Mouse (Mus musculus) adrenal gland, postnatal 10 days (tissue): Measurements from ENCODE around the gene Cd200r3. TPM values are rescaled to one million over a fixed set of nuclear protein-coding genes. Genes with fewer than 3 reads are reported as not detected.

ENCODE experiments used
- DNase-seq: peaks from one replicate; pipeline ENCODE4 v3.0.0; 2021; ENCODE audit warnings: mixed read lengths
- long read RNA-seq, 2 experiments: library from polyadenylated mRNA; stranded (forward); transcript quantifications; one replicate each; pipeline ENCODE4 v2.0.0; 2021
- total RNA-seq, 2 experiments: library from RNA; stranded (reverse); gene quantifications; 2 replicates each; pipeline ENCODE4 v1.2.3; 2021

Cd200r3 gene
- under 1 TPM; 0.15 to 0.21 TPM for total RNA-seq
- long read RNA-seq, experiment 1, partial matches to known transcripts: 0 of 1 reads
- long read RNA-seq, experiment 1, other reads (novel, unspliced or antisense): 1 of 1 reads
- long read RNA-seq, experiment 2: 0 reads

DNA sequence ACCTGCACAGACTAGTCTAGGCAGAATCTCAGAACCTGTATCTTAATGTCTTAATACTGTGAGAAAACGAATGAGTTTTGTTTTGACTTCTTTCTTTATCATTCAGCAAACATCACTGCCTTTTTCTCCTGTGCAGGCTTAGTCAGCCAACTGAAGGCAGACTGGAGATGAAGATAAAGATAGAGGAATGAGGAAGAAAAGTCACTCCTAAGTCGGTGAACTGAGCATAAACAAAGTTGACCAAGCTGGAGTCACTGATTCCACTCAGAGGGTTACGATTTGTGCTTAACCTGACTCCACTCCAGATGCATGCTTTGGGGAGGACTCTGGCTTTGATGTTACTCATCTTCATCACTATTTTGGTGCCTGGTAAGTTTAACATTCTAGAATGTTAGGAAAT lies at the start of gene Cd200r3:
Gene Cd200r3 (plus strand): TSS at position 211 of the 400 bp plus-strand sequence.
- DNase-seq: no peak

DNA sequence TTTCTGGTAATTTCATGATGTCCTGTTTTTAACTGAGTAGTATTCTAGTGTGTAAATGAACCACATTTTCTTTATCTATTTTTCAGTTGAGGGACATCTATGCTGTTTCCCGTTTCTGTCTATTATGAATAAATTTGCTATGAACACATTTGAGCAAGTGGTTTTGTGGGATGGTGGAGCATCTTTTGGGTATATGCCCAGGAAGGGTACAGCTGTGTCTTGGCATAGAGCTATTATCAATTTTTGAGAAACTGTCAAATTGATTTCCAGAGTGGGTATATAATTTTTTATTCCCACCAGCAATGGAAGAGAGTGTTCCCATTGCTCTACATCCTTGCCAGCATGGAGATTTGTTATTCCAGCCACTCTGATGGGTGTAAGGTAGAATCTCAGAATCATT lies 11.5 kb upstream of the Cd200r3 start:
- DNase-seq: no peak

DNA sequence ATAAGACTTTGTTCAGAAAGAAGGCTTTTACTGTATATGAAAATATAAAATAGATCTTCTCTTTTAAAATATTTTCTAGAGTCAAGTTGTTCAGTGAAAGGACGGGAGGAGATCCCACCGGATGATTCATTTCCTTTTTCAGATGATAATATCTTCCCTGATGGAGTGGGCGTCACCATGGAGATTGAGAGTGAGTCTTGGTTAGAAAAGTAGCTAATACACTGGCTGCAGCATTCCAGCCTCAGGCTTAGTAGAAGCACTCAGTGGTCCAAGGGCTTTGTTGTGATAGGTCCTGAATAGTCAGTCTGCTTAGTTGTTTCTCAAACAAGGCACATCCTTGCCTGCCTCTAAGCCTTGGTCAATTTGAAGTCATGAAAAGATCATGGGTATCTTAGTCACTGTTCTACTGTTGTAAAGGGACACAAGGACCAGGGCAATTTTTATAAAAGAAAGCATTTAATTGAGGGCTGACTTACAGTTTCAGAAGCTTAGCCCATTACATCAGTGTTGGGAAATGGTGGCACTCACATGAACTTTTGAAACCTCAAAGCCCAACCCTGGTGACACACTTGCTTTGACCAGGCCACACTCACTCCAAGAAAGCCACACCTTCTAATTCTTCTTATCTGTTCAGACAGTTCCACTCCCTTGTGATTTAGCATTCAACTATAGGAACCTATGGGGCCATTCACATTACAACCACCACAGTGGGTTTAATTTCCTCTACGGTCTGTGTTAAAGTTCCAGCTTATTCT lies 8.1 kb downstream of the Cd200r3 start:
- no peak for DNase-seq

DNA sequence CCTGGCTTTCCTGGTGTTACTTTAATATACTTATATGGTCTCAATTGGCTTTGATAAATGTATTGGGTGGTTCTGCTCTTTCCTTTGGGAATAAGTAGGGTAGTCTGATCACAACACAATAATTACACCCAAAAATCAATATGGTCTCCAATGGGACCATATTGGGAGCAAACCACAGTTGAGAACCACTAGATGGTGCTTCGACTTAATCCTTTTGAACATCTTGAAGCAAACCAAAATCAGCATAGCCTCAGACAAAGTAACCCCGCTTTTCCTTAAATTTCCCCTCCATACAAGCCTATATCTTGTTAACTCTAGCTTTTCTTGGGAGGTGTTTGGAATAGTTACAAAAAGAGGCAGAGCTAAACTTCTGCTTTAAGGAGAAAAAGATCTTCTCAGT lies 18.8 kb downstream of the Cd200r3 start:
- no peak for DNase-seq

DNA sequence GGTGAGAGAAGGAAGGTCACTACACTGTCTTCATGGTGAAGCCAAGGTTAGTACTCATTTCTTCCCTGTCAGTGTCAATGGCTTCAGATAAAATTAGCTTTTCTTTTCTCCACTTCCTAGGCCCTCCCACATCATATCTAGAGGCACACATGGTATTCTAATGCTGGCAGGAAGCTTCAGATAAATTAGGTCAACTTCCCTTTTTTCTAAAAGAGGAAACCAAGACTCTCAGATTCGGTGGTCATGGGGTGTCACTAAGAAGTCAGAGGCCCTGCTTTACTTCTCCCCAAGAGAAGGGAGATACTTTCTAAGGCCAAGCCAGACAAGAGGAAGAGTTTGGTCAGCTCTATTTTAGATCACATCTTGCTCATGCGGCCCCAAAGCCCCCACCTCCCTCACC lies 19.3 kb downstream of the Cd200r3 start:
- DNase-seq: no peak

DNA sequence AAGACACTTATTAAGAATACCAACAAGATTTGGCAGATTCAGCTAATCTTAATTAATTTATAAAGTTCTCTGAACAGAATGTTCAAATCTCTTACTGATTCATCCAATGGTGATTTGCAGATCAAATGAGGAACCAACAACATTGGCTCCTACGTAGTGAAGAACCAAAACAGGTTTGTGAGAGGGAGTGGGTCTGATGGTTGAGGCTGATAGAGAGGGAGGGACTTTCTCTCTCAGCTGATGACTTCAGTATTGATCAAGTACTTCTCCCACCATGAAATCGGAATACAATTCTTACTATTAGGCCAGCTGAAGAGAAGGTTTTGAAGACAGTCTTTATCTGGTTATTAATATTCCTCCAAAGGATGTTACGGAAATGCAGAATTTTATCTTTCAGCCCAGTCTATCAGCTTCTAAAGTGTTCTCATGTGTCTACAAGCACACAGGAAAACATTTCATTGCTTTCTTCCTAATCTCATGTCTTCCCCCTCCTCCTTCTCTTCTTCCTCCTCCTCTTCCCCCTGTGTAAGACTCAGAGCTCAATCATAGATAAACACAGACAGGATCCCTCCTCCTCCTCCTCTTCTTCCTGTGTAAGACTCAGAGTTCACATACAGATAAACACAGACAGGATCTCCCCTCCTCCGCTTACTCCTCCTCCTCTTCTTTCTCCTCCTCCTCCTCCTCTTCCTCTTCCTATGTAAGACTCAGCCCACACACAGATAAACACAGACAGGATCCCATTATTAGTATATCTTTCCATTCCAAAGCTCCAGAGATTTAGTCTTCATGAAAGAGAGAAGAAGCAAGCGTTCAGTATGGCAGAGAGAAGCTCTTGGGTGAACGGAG lies 21.3 kb downstream of the Cd200r3 start:
- DNase-seq: no peak

DNA sequence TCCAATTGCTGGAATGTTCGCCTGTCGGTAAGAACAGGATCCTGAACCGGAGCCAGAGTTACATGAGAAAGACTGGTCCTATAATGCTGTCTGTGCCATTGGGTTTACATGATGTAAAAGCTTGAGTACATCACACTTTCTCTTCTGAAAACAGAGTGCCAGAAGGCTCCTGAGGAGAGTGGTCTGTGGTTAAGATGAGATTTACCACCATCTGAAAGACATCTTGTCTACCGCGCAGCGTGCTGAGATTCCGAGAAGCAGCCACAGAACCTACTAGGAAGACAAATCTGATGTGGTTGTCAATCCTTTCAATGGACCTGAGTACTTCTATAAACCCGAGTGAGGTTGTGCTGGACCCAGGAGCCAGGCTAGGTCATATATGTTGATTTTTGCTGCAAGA lies 21.9 kb downstream of the Cd200r3 start:
- no peak for DNase-seq

DNA sequence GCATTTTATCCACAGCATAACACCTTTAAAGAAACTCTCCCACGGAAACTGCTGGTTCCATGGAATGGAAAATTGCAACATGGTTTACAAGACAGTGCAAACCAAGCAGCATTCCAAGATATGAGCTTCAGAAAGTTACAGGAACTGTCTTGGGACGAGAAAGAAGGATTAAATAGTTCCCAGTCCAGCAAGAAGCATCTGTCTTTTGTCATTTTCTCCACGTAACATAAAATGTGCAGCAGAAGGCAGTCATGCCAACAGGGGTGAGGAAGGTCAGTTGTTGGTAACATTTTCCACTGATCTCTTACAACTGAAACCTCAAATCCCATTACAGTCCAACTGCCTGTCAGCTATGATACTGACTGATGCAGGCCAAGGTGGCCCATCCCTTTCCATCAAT lies 22.4 kb downstream of the Cd200r3 start:
- no peak for DNase-seq

DNA sequence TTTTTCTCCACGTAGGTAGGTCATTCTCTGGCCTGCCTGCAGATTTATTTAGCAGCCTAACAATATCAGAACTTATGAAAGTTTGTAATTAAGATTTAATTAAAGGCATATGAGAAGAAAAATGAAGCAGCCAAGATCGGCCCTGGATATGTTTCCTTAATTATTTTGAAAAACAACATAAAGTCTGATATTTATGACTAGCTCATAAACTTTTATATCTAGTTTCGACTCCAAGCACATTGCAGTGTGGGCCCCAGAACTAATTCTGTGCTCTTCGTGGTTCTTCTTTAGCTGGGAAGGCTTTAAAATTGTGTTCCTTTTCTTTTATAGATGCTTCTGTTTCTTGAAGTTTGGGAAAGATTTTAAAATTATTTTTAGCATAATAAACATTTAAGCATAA lies 23.4 kb downstream of the Cd200r3 start:
- DNase-seq: no peak

DNA sequence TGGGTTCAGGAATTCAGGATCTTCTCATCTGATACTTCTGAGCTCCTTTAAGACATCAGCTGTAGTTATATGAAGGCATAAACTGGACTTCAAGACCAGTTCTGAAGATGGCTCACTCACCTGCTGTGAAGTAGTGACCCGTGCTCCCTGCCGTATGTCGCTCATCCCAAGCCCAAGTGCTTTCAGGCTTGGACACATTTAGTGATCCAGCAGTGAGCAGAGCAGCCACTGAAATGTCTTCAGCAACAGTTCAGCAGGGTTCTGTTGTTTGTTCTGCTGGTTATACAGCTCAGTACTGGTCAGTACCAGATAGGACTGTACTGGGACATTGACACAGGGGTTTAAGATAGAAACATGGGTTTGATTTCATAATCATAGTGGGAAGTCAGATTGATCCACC lies 24.6 kb downstream of the Cd200r3 start:
- DNase-seq: no peak

DNA sequence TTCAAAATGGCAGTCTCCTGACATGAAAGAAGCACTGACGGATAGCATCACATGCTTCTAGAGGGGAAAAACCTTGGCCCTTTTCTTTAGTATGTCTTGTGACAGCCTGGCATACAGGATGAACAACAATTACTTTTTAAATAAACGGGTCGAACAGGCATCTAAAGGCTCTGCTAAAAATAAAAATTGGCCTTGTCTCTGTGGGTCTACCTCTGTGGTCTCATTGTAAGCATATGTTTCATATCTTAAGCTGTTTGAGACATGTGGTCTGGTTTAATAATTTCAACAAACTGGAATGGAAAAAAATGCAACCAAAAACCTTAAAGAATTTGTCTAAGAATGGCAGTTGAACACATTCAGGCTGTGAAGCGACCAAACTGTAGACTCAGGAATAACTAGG lies 27.4 kb downstream of the Cd200r3 start:
- no peak for DNase-seq

DNA sequence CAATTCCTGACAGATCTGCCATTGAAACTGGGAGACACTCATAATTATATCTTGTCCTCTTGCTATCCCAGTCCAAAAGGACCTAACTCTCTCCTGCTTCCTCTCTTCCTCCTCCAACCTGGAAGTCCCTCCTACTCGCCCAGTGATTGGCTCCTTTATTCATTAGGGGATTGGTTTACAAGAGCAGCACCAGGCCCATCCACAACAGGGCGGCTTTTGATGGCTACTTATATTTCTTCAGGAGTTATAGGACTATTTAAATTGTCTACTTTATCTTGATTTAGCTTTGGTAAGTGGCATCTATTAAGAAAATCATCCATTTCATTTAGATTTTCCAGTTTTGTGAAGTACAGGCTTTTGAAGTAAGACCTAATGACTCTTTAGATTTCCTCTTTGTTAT lies 30.6 kb downstream of the Cd200r3 start:
- DNase-seq: no peak

DNA sequence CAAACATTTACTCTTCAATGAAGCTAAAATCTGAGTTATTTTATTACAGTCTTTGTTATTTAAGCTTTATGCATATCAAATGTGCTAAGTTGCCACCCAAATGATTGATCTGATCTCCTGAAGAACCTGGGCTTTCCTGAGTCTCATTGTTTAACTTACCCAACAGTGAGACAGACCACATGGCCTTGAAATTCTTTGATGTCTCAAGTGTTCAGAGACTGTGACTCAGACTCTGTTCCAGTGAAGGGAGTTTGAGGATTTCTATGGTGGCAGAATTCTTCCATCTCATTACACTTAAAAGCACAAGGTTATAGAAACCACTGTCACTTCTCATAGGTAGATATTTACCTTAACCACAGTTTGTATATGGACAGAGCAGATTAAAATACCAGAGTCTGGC lies 32.6 kb downstream of the Cd200r3 start:
- no peak for DNase-seq

DNA sequence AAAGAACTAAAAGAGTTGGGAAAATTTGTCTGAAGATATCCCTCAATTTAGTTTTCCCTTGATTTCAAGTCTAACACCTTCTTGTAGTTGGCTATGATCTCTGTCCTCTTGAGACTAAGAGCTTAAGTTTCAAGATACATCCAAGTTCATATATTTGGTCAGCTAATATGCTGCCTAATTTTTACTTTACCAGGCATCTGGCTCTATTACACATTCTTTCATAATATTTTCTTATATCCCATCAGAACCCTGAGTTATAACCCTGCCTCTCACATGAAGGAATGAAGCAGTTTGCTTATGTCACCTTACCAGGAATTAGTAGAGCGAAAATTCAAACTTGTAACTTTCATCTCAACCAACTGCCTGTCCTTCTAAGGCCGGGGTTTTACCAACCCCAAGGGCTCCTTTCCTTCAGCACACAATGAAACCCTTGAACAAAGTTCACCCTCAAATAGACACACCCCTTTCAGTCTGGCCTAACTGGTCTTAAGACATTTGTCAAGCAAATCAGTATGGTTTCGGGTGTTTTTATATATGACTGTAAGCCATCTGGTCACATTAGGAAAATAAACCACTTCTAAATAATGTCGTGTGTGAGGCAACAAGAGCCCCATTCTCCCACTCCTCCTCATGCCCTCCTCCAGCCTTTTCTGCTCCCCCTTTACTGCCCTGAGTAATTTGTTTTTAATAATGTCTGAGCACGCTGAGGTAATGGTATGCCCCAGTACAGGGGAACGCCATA lies 33.6 kb downstream of the Cd200r3 start:
- DNase-seq: no peak

DNA sequence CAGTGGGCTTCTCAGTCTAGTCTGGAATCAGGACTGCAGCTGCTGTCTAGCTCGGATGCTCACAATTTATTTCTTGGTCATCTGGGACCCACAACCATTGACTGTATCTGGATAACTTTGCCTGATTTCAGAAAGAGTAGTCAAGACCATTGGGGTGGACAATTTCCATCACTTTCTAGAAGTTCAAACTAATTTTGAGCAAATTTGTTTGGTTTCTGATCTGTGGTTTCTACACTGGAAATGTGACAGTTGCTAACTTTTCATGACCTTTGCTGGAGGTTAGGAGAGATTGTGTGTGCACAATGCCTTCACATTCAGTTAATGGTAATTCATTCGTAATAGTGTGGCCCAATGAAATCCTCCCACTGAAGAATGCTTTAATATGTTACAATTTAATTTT lies 34.7 kb downstream of the Cd200r3 start:
- no peak for DNase-seq

DNA sequence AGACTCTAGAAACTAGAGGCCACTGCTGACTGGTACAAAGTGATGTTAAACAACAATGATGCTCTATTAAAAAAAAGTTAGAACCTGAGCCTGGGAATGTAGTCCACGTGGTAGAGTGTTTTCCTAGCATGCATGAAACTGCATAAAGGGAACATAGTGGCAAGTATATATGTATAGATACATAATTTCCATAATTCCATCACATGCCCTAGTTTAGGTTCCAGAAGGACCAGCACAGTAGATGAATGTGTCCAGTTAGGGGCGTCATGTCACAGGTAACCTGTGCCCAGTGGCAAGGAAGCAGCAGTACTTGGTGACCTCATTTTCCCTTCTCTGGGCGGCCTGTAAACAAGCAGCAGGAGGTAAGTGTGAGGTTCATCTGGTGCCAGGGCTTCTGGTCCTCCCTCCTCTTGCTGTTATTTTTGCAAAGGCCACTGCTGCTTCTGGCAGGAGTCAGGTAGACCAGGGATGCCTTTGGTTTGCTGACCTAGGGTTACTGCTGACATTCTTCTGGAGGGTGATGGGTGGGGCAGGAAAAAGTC lies 35.9 kb downstream of the Cd200r3 start:
- no peak for DNase-seq

DNA sequence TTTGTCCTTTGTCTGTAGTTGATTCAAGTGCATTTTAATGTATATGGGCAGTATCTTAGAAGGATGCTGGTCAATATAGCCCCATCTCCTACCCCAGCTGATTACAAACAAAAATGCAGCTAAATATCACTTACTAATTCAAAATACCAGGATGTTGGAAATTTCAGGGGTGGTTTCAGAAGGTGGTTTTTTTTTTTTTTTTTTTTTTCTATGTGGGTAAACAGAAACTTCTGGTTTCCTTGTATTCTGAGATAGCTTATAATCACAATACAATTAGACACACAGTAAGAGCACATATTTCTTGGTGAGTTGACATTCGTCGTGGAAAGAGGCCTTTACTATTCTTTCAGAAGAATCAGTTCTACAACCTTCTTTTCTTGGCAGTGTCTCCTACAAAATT lies 39.5 kb downstream of the Cd200r3 start:
- DNase-seq: no peak

DNA sequence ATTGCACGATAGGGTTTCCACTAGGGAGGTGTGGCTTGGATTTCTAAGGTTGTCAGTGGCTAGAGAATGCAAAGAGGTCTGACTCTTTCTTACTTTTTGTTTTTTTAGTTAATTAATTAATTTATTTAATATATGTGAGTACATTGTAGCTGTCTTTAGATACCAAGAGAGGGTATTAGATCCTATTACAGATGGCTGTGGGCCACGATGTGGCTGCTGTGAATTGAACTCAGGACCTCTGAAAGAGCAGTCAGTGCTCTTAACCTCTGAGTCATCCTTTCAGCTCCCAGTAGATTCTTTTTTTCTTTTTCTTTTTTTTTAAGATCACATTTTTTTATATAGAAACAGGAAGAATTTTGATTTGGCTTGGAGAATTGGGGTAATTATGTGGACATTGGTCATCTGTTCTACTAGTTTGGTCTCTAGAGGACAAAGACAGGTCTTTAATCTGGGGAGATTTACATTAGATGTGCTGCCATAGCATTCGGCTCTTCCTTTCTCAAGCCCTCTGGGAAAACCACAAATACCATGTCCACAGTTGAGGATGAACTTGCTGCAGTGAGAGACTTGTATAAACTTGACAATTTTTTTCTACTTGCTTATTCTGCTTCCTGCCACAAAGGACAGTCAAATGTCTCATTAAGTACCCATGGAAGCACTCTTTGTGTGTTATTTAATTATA lies 40.0 kb downstream of the Cd200r3 start:
- DNase-seq: no peak

DNA sequence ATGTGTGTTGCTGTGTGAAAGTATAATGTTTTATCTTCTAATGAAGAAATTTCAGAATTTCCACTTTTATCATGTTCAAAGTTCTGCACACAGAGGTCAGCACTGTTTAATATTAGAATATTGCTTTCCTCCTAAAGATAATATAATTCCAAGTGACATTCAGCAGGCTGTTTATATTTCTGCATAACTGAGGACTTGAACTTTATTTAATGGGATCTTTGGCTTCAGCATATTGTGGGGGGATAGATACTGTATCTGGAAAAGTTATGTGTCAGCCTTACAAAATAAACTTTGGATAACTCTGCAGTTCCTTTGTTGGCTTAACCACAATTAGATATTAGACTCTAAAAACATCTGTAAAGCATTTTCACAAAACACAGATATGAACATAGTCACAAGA lies 40.6 kb downstream of the Cd200r3 start:
- DNase-seq: no peak

DNA sequence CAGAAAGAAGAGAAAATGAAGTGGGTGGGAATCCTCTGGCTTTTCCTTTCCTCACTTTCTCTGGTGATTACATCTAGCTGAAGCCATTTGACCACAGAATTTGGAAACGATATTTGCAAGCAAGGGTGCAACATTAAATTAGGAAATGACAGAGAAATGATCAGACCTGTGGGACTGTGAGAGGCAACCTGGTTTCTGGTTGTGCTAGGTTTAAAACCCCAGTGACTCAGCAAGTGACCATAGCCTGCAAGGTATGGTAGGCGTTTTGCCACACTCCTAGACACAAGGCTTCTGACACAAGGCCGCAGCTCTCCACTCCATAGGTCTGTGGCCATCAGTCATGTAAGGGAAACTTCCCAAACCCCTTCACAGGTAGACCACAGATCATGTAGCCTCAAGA lies 41.4 kb downstream of the Cd200r3 start:
- DNase-seq: no peak

DNA sequence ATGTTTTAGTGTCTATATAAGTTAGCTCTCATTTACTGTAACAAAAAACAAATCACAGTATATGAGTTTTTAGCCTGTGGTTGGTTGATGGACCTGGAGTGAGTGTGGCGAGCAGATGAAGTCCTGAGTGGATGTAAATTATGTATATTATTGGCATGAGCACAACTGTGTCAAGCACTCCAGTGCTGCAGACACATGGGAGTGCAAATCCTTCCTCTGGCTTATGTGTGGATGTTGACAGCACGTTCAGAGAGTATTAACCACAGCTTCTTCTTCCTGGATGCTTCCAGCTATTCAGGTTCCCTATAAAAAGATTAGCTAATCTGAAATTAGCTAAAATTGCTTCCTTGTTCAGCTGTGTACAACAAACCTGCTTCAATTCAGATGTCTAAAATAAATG lies 42.6 kb downstream of the Cd200r3 start:
- DNase-seq: no peak
